Mouse (Mus musculus) heart, postnatal 0 days (tissue): Measurements from ENCODE around the gene Gm3476.
"Not testable (repeated sequence)": the region's sequence is repeated elsewhere in the genome, so short reads cannot be mapped to it uniquely, and the experiment has no call there.

Experiments
- CTCF ChIP-seq: IDR thresholded peaks from 2 replicates; pipeline ENCODE4 v1.5.1; 2016; ENCODE audit warnings: antibody characterized with exemption, control low read depth, low read depth
- EP300 ChIP-seq: IDR thresholded peaks from 2 replicates; pipeline ENCODE4 v1.6.1; 2016; ENCODE audit warnings: antibody characterized with exemption, low read depth

DNA sequence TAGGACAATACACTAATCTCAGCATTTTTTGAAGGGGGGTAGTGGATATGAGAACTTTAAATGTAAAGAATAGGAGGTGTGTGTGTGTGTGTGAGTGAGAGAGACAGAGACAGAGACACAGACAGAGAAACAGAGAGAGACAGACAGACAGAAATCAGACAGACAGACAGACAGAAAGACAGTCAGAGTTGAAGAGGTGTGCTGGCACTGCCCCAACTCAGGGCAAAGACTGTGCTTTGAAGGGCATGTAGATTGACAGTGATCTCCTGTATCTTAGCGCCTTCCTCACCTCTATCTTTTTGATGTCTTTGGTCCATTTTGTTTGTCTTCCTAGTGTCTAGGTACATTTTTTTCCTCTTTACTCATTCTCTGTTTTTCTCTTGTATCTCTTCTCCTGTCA, 35.5 kb upstream of the Gm3476 start:
- TF ChIP-seq EP300, CTCF: not testable (repeated sequence)
